In genomic region chr7:110843916-110844874, GRCm38 (mm10) we compare ENCODE assay signal across 8 mouse cellular contexts. TPM values are rescaled to one million over a fixed set of nuclear protein-coding genes. Genes with fewer than 3 reads are reported as not detected.
DNase-seq lines count a peak whose midpoint lies in the region; ATAC-seq and TF ChIP-seq lines count a peak whose summit lies in the region.

Gene Rnf141, minus strand, starts transcription at chr7:110844457.

- H3K4me3 ChIP-seq in hindbrain, embryonic 10.5 days, result peak within 1 kb of the TSS; percentile 85
- peak within 1 kb of the TSS; percentile 79 for H3K4me3 ChIP-seq in lung, postnatal 0 days (ENCODE audit: low read depth, low read length)

- H3K4me1 ChIP-seq in hindbrain, embryonic 10.5 days (replicated peaks), result peaks cover 10% of the 10 kb centered on the region
- peaks cover 5% of the 10 kb centered on the region; the same call in 1 of the 2 replicates for H3K4me1 ChIP-seq in lung, postnatal 0 days (ENCODE audit: insufficient read depth, low read depth, low read length)

- no peaks in the 10 kb centered on the region; the same call in 1 of the 2 replicates for H3K27me3 ChIP-seq in hindbrain, embryonic 10.5 days (ENCODE audit: insufficient read depth, poor library complexity, severe bottlenecking)
- H3K27me3 ChIP-seq in lung, postnatal 0 days (replicated peaks; ENCODE audit: insufficient read depth, low read length), result no peaks in the 10 kb centered on the region

- no peaks in the 10 kb centered on the region for H3K36me3 ChIP-seq in hindbrain, embryonic 10.5 days
- H3K36me3 ChIP-seq in lung, postnatal 0 days (ENCODE audit: insufficient read depth, low read length), result no peaks in the 10 kb centered on the region

- WGBS in hindbrain, embryonic 10.5 days, result under 1% methylated on average over 42 of the region's 42 CpGs
- WGBS in lung, postnatal 0 days, result 0% methylated on average over 42 of the region's 42 CpGs

- H3K9ac ChIP-seq in lung, postnatal 0 days (replicated peaks; ENCODE audit: low read depth), result peak within 1 kb of the TSS; percentile 72

- H3K27ac ChIP-seq in hindbrain, embryonic 10.5 days, result peak within 1 kb of the TSS; percentile 93
- peak within 1 kb of the TSS; percentile 96 for H3K27ac ChIP-seq in lung, postnatal 0 days (ENCODE audit: low read length)

- peak; percentile 95 for ATAC-seq in frontal cortex, adult (ENCODE audit: low TSS enrichment)
- ATAC-seq in lung, postnatal 0 days, result peak; percentile 91

- peak; percentile 79 for DNase-seq in MEL-GATA-1-ER (ENCODE audit: extremely low read depth, low read depth)
- DNase-seq in cerebellum, adult 8-10 months, result peak; percentile 88
- peak; percentile 93 for DNase-seq in hindbrain, embryonic 10.5 days (ENCODE audit: low spot score)
- DNase-seq in layer of hippocampus, adult 9-11 months, result peak; percentile 94
- peak; percentile 96 for DNase-seq in lung, postnatal 0 days (ENCODE audit: low spot score)
- peak; percentile 88 for DNase-seq in ovary, postnatal 14 days (ENCODE audit: low spot score)
- peak; percentile 96 for DNase-seq in thymus, postnatal 14 days

- peak within 1 kb of the TSS; percentile 79 for H3K4me2 ChIP-seq in lung, postnatal 0 days (replicated peaks; ENCODE audit: low read depth, low read length)

- H3K9me3 ChIP-seq in hindbrain, embryonic 10.5 days, result 0 out of 2 replicates have a peak, but pooled peaks cover 4% of the 10 kb centered on the region
- H3K9me3 ChIP-seq in lung, postnatal 0 days (ENCODE audit: low read length), result no peaks in the 10 kb centered on the region

- peak; percentile 83 for TF ChIP-seq CTCF in lung, postnatal 0 days (IDR thresholded peaks at IDR 0.05)

- peak; percentile 37; the same call in 1 of the 2 replicates for TF ChIP-seq EP300 in lung, postnatal 0 days (IDR thresholded peaks at IDR 0.05)

RNA-seq across cellular contexts. Expression of gene Rnf141, which starts in this region (rescaled TPM):
- polyA plus RNA-seq in hindbrain, embryonic 10.5 days (2016; fragmentation: Nextera tagmentation; extraction: Ambion mirVana), result 22.2 and 22.8 TPM in 2 replicates
- 31.6 and 33.8 TPM in 2 replicates for polyA plus RNA-seq in lung, postnatal 0 days (2015; fragmentation: Nextera tagmentation; extraction: Ambion mirVana)

Comparison
In these comparisons a context has a peak if more than half of its experiments do, and no peak if none do; other contexts are left out.
1. Peak in every context shown above with its lines: DNase-seq, ATAC-seq, H3K4me3 ChIP-seq and H3K27ac ChIP-seq.